Mouse (Mus musculus): Measurements from ENCODE around the gene Thrsp. TPM values are rescaled to one million over a fixed set of nuclear protein-coding genes. Genes with fewer than 3 reads are reported as not detected.

Gene Thrsp
- total RNA-seq, 2 experiments from 2014 or later: 36.9 to 51.7 TPM

- DNase-seq (ENCODE audit: low spot score in 2 of 2): no peak
These were observed 36.9 kb downstream of the Thrsp start for GRCm38 (mm10) chr7:97380500-97381123.

- no peak for DNase-seq (ENCODE audit: low spot score in 2 of 2)
These were observed 38.2 kb downstream of the Thrsp start for GRCm38 (mm10) chr7:97379304-97379703.

- DNase-seq (ENCODE audit: low spot score in 2 of 2): no peak
These were observed 41.6 kb downstream of the Thrsp start for GRCm38 (mm10) chr7:97375906-97376305.

GRCm38 (mm10) chr7:97375101-97375500 is 42.4 kb downstream of the Thrsp start:
- DNase-seq (ENCODE audit: low spot score in 2 of 2): no peak

GRCm38 (mm10) chr7:97365887-97366286 is 51.6 kb downstream of the Thrsp start:
- DNase-seq (ENCODE audit: low spot score in 2 of 2): no peak

Other genes starting within 250 kb of the Thrsp start
- 1 to 10 TPM; 8.5 to 8.6 TPM for gene Usp35, start 85.7 kb downstream of the Thrsp start, total RNA-seq (2021)
- gene Kctd21, start 85.4 kb downstream of the Thrsp start, total RNA-seq (2021): 1 to 10 TPM; 2.2 to 3.3 TPM
- gene Alg8, start 46.1 kb downstream of the Thrsp start, total RNA-seq (2021): 10 to 100 TPM; 19.3 to 20.3 TPM
- 100 to 1,000 TPM; 314 to 350 TPM for gene Ndufc2, start 17.7 kb downstream of the Thrsp start, total RNA-seq (2021)
- 1 to 10 TPM; 3.6 to 4.5 TPM for gene Kctd14, start 33.6 kb upstream of the Thrsp start, total RNA-seq (2021)
- gene Ints4, start 63.2 kb upstream of the Thrsp start, total RNA-seq (2021): 10 to 100 TPM; 64.5 to 68.4 TPM
- 10 to 100 TPM; 29.9 to 33.4 TPM for gene Aamdc, start 161.8 kb upstream of the Thrsp start, total RNA-seq (2021)
- 10 to 100 TPM; 35.4 to 40.4 TPM for gene Rsf1, start 162.2 kb upstream of the Thrsp start, total RNA-seq (2021)